Mouse (Mus musculus) left cerebral cortex, adult 11 months (tissue): ENCODE data around the gene Myo1e.
A peak's percentile ranks its signal among the peaks of the same experiment; 100 is the strongest.

Source experiments
- DNase-seq: peaks from one replicate; pipeline ENCODE4 v3.0.0; 2022; ENCODE audit warnings: low spot score

Myo1e gene

GRCm38 (mm10) chr9:70207151-70207831, at the start of gene Myo1e:
TSS of gene Myo1e (plus strand) at chr9:70207350.
- peak; percentile 88 for DNase-seq

DNA sequence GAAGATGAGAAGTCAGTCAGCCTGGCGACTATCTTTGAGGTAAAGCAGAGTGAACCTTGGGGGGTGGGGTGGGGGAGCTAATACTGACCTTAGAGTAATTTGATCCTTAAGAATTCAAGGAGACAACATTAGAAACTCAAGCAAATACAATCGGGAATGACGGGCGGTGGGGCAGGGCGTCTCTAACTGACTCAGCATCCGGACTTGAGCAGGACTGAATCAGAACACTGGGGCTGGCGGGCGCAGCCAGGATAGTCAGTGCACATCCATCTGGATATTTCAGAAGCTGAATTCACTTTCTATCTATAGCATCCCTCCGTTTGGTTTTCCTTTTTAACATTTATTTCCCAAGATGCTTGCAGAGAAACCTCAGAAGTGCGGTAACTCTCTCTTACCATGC, 47.1 kb upstream of the Myo1e start:
- DNase-seq = no peak

DNA sequence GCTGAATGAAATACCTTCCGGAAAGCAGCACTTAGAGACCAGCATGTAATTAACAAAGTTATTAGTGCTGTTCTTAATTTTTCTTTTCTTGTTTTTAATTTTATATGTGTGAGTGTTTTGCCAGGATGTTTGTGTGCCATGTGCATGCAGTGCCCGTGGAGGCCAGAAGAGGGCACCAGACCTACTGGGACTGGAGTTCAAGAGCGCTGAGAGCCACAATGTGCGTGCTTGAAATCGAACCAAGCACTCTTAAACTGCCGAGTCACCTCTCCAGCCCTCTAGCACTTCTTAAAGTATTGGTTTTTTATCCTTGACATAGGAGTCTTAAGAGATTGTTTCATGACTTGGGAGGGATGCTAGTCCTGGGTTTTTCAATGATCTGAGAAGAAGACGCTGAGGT, 38.2 kb upstream of the Myo1e start:
- no peak for DNase-seq

- DNase-seq = no peak
Measured at GRCm38 (mm10) chr9:70174291-70174848, 32.8 kb upstream of the Myo1e start.

- DNase-seq = no peak
Measured at GRCm38 (mm10) chr9:70174896-70175295, 32.3 kb upstream of the Myo1e start.

GRCm38 (mm10) chr9:70176291-70176690, 30.9 kb upstream of the Myo1e start:
- no peak for DNase-seq

DNA sequence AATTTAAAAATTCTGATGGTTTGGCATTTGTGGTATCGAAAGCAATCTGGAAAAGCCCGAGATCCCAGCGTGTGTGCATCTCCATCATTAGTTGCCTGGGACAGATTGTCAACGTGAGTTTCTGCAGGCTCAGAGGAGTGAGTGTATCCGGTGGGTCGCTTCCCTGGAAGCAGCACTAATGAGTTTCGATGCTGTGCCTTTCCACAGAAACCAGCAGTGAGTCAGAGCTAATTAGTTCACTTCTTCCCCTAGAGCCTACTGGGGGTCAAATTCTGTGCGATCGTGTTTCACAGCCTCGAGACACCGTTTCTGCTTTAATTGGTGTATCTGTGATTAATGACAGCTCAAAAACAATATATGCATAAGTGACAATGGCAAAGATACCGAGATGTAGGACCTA, 25.4 kb upstream of the Myo1e start:
- no peak for DNase-seq

DNA sequence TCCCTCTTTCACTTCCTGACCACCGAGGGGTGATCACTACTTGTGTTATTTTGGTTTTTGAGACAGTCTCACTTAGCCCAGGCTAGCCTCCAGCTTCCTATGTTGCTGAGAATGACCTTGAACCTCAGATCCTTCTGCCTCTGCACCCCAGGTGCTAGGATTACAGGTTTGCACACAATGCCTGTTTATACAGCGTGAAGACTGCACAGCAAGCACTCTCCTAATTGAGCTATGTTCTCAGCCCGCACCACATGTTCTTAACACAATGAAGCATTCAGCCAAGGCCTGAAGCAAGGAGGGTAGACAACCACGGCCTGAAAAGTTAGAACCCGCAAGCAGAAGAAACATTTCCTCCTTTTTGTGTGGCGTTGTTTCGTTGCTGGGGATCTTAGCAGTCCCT, 24.5 kb upstream of the Myo1e start:
- no peak for DNase-seq

- no peak for DNase-seq
Measured at GRCm38 (mm10) chr9:70192336-70192735, 14.8 kb upstream of the Myo1e start.

GRCm38 (mm10) chr9:70194622-70195021, 12.5 kb upstream of the Myo1e start:
- DNase-seq = no peak

GRCm38 (mm10) chr9:70196956-70197659, 10.0 kb upstream of the Myo1e start:
- DNase-seq = no peak

- DNase-seq = no peak
Measured at GRCm38 (mm10) chr9:70197992-70198391, 9.2 kb upstream of the Myo1e start.

DNA sequence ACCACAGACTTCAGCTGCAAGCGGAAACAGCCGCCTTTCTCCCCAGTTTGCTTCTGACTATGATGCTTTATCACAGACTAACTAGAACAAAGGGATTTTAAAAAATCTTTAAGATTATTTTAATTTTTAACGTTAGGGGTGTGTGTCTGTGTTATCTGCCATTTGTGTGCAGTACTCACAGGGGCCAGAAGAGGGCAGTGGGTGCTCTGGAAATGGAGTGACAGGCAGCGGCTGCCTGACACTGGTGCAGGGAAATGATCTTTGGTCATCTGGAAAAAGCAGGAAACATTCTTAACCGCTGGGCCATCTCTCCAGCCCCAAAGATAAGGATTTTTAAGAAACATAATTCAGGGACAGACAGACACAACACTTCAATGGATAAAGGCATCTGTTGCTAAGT, 4.4 kb upstream of the Myo1e start:
- no peak for DNase-seq

- DNase-seq = no peak
Measured at GRCm38 (mm10) chr9:70203267-70204076, 3.7 kb upstream of the Myo1e start.

DNA sequence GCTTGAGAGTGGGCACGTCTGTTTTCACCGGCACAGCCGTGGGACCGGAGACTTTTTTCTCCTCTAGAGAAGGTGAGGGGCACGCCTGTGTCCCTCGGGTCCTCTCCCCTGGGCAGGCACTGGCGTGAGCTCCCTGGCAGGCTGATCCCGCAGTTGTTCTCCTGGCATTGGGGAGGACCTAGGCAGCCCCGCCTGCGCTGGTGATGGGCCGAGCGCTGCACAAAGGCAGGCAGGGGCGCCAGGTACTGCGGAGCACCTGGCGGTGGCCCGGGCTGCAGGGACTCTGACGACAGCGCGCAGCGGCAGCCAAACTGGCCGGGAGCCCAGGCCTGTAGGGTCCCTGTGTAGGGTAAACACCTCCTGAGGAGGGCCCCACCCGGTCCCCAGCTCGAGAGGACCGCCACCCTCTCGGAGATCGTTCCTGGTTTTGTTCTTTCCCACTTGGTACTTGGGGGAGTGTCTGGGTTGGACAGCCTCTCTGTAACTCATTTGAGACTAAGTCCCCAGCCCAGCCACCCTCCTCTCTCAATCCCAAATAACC, 901 bp downstream of the Myo1e start:
- no peak for DNase-seq

DNA sequence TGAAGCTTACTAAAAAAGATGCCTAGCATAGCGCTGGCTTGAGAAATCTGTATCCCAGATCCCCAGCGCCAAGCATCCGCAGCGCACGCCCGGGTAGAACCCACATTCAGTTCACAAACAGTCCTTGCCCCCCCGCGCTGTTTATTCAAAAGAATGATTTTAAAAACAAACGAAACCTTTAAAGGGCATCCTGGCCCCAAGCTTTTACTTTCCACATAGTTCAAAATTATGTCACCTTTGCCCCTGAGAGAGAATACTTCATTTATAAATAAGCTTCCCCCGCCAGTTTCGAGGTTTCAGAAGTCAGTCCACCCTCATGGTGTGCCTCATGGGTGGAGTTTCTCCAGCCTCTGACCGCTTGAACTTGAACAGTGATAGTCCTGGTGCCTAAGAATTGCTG, 1.6 kb downstream of the Myo1e start:
- DNase-seq = no peak

- DNase-seq = no peak
Measured at GRCm38 (mm10) chr9:70209296-70210049, 2.3 kb downstream of the Myo1e start.

GRCm38 (mm10) chr9:70211638-70212037, 4.5 kb downstream of the Myo1e start:
- DNase-seq = no peak

DNA sequence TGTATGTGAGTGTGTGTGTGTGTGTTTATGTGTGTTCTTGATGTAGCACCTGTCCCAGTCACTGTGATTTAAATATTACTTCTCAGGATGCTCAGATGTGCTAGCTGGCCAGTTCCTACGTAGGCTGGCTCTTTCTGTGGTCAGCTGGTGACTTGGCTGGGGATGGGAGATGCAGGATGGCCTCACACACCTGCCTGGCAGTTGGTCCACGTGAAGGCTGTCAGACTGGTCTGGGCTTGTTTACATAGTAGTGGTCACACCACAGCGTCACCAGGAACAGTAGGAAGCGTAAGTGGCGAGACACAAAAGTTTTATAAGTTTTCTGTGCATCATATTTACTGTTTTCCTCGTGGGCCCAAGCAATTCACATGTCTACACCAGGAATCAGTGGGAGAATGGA, 9.4 kb downstream of the Myo1e start:
- no peak for DNase-seq

DNA sequence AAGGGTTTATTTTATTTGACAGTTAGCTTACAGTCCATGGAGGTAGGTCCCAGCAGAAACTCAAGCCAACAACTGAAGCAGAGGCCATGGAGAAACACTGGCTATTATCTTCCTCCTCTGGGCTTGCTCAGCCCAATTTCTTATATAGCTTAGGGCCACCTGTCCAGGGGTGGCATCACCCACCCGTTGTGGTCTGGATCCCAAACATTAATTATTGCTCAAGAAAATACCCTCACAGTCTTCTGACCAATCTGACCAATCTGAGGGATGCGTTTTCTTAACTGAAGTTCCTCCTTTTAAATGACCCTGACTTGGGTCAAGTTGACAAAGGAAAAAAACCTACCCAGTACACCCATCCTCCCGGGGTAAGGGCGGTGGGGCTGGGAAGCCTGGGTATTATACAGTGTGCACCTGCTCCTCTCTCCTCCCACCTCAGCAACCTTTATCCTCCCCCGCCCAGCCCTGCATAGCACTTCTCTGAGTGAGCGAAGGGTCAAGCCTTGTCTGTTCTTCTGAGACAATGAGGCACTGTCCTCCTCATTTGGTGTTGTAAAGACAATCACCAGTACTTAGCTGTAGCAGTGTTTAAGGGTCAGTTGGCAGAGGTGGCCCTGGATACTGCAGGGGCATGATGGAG, 12.3 kb downstream of the Myo1e start:
- no peak for DNase-seq
